Mouse (Mus musculus): ENCODE results near the gene Efcab9. TPM values are rescaled to one million over a fixed set of nuclear protein-coding genes. Genes with fewer than 3 reads are reported as not detected.

The Efcab9 gene
- total and polyA plus RNA-seq, 3 experiments: 0.25 to 1.5 TPM; not detected in 1

DNA sequence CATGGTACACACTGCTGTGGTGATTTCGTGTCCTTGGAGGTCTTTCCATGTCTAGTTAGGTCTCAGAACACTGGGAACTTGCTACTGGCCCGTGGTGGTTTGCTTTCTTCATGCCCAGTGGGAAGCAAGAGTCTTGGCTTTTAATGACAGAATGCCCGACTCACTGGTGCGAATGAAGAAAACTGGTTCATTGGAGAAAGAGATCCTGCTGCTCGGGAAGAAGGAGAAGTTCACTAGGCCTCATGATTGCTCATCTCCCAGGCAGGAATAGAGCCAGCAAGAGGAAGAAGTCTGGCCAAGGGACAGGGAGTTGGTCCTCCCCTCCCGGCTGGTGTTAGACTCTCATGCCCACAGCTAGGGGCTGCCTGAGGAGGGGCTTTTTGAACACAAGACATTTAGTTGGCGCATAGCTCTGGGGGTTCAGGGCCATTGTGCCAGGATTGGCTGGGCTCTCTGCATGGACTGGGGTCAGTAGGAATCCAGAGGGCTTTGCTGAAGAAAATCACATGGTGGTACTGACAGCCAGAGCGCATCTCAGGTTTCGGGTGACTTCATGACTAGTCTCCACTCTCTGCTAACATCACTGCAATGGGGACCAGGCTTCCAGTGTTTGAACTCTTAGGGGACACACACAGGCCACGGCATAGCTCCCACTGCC lies 24.6 kb upstream of the Efcab9 start:
- Histone ChIP-seq H3K27ac (ENCODE audit: insufficient read depth, low read depth) (no peak overlapping the region), H3K36me3 (replicated peaks in 1 of 2; ENCODE audit: control insufficient read depth in 1 of 2, insufficient read depth in 1 of 2, low read length in 1 of 2) (peaks cover 13 to 64% of the 10 kb centered on the region in 2 experiments), H3K4me1 (ENCODE audit: control insufficient read depth in 1 of 2, insufficient read depth in 2 of 2) (peaks cover 25 to 93% of the 10 kb centered on the region in 2 experiments), H3K79me2 (replicated peaks; ENCODE audit: control insufficient read depth, extremely low read depth, insufficient read depth, poor library complexity, severe bottlenecking) (no peaks in the 10 kb centered on the region), H3K27me3 (replicated peaks) (no peaks in the 10 kb centered on the region), H3K9me3 (replicated peaks; ENCODE audit: low read length) (no peaks in the 10 kb centered on the region), H3K9ac (ENCODE audit: insufficient read depth, low read depth) (no peak overlapping the region), H3K4me3 (replicated peaks in 1 of 3; ENCODE audit: low read depth in 2 of 3, low read length in 2 of 3, poor library complexity in 1 of 3) (no peak overlapping the region), H3K4me2 (ENCODE audit: insufficient read depth, low read depth, poor library complexity, severe bottlenecking) (no peak overlapping the region)
- no peak for TF ChIP-seq CTCF (conservative IDR thresholded peaks at IDR 0.05 in 1 of 2, IDR thresholded peaks at IDR 0.05 in 1 of 2; ENCODE audit: low read depth in 2 of 2, low read length in 2 of 2)
- no peak for TF ChIP-seq RAD21 (IDR thresholded peaks at IDR 0.05; ENCODE audit: low read depth, low read length)
- TF ChIP-seq MXI1 (IDR thresholded peaks at IDR 0.05; ENCODE audit: low read depth, low read length): no peak
- TF ChIP-seq SMC3 (IDR thresholded peaks at IDR 0.05; ENCODE audit: low read depth, low read length): no peak
- no peak for TF ChIP-seq SIN3A (IDR thresholded peaks at IDR 0.05; ENCODE audit: low read length)
- no peak for TF ChIP-seq NRF1 (IDR thresholded peaks at IDR 0.05; ENCODE audit: low read depth, low read length)
- TF ChIP-seq KAT2A (IDR thresholded peaks at IDR 0.05; ENCODE audit: insufficient replicate concordance, low read length): no peak
- no peak for TF ChIP-seq MAZ (IDR thresholded peaks at IDR 0.05; ENCODE audit: low read depth, low read length)
- no peak for TF ChIP-seq BHLHE40 (IDR thresholded peaks at IDR 0.05; ENCODE audit: low read depth, low read length)
- TF ChIP-seq EP300 (IDR thresholded peaks at IDR 0.05; ENCODE audit: low read length): no peak
- TF ChIP-seq RCOR1 (conservative IDR thresholded peaks at IDR 0.05; ENCODE audit: low read depth, low read length): no peak
- no peak for TF ChIP-seq JUND (conservative IDR thresholded peaks at IDR 0.05; ENCODE audit: low read depth, low read length)
- DNase-seq (ENCODE audit: extremely low read depth): no peak
- in situ Hi-C loops (cut with MboI; ENCODE audit: low pct_ligation_motif_present, low pct_unique_long_range_greater_than_20kb, low sequenced_read_pairs) (no loop called here), dilution Hi-C loops (cut with MboI; ENCODE audit: extremely low pct_ligation_motif_present, extremely low pct_unique_long_range_greater_than_20kb, low sequenced_read_pairs) (no loop called here)

DNA sequence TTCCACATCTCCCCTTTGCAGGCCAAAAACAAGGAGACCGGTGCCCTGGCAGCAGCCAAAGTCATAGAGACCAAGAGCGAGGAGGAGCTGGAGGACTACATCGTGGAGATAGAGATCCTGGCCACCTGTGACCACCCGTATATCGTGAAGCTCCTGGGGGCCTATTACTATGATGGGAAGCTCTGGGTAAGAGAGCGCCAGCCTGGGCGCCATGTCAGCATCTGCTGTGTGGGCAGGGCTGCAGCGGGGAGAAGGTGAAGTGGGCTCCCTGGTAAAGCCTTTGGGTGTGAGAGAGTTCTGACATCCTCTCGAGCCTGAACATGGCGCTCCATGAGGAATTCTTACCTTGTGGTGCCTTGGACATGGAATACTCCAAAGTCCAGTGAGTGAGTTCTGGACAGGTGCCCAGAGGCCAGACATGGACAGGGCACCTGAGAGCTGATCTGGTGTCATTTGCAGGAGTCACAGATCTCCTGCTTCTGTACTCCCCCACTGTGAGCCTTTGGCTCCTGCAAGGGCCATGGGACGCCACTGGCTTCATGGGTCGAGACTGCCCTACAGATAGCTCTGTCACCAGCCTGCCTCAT lies 23.3 kb upstream of the Efcab9 start:
- no peaks in the 10 kb centered on the region for H3K79me2 ChIP-seq (replicated peaks; ENCODE audit: control insufficient read depth, extremely low read depth, insufficient read depth, poor library complexity, severe bottlenecking)
- DNase-seq (ENCODE audit: extremely low read depth): no peak
- H3K4me1 ChIP-seq (ENCODE audit: control insufficient read depth in 1 of 2, insufficient read depth in 2 of 2): peaks cover 34 to 94% of the 10 kb centered on the region in 2 experiments
- in situ Hi-C loops (cut with MboI; ENCODE audit: low pct_ligation_motif_present, low pct_unique_long_range_greater_than_20kb, low sequenced_read_pairs): no loop called here
- no peak overlapping the region for H3K4me3 ChIP-seq (replicated peaks in 1 of 3; ENCODE audit: low read depth in 2 of 3, low read length in 2 of 3, poor library complexity in 1 of 3)
- no peak overlapping the region for H3K4me2 ChIP-seq (ENCODE audit: insufficient read depth, low read depth, poor library complexity, severe bottlenecking)
- dilution Hi-C loops (cut with MboI; ENCODE audit: extremely low pct_ligation_motif_present, extremely low pct_unique_long_range_greater_than_20kb, low sequenced_read_pairs): no loop called here
- no peaks in the 10 kb centered on the region for H3K9me3 ChIP-seq (replicated peaks; ENCODE audit: low read length)
- H3K9ac ChIP-seq (ENCODE audit: insufficient read depth, low read depth): no peak overlapping the region
- peaks cover 13 to 66% of the 10 kb centered on the region in 2 experiments for H3K36me3 ChIP-seq (replicated peaks in 1 of 2; ENCODE audit: control insufficient read depth in 1 of 2, insufficient read depth in 1 of 2, low read length in 1 of 2)
- no peaks in the 10 kb centered on the region for H3K27me3 ChIP-seq (replicated peaks)
- no peak overlapping the region for H3K27ac ChIP-seq (ENCODE audit: insufficient read depth, low read depth)
- TF ChIP-seq GABPA (IDR thresholded peaks at IDR 0.05; ENCODE audit: insufficient replicate concordance, low read depth, low read length) (no peak), ZMIZ1 (IDR thresholded peaks at IDR 0.05; ENCODE audit: low read depth, low read length) (no peak), TBP (conservative IDR thresholded peaks at IDR 0.05; ENCODE audit: low read depth, low read length) (no peak), JUN (IDR thresholded peaks at IDR 0.05; ENCODE audit: insufficient read depth, low read depth, low read length) (no peak), NRF1 (IDR thresholded peaks at IDR 0.05; ENCODE audit: low read depth, low read length) (no peak), KAT2A (IDR thresholded peaks at IDR 0.05; ENCODE audit: insufficient replicate concordance, low read length) (no peak), JUND (conservative IDR thresholded peaks at IDR 0.05; ENCODE audit: low read depth, low read length) (no peak), E2F4 (IDR thresholded peaks at IDR 0.05; ENCODE audit: insufficient replicate concordance, low read depth, low read length) (no peak), ZNF384 (IDR thresholded peaks at IDR 0.05; ENCODE audit: low read depth, low read length) (no peak), ZC3H11A (IDR thresholded peaks at IDR 0.05; ENCODE audit: low read depth, low read length) (no peak)
